Mouse (Mus musculus) heart, adult 8-10 months (tissue): ENCODE measurements at regions not wholly inside any gene's neighbourhood (a gene's known extent, or its start where the extent isn't known, plus 50 kb on each side); places are given as distances from the start of the nearest gene placed in this dataset.
"Not testable (repeated sequence)": the region's sequence is repeated elsewhere in the genome, so short reads cannot be mapped to it uniquely, and the experiment has no call there.

Experiments
- DNase-seq: peaks from one replicate; pipeline ENCODE4 v3.0.0; 2022; ENCODE audit warnings: low spot score

- DNase-seq, result no peak
These were observed 57.8 kb downstream of the Dusp6 start for GRCm38 (mm10) chr10:99320797-99321196.

DNA sequence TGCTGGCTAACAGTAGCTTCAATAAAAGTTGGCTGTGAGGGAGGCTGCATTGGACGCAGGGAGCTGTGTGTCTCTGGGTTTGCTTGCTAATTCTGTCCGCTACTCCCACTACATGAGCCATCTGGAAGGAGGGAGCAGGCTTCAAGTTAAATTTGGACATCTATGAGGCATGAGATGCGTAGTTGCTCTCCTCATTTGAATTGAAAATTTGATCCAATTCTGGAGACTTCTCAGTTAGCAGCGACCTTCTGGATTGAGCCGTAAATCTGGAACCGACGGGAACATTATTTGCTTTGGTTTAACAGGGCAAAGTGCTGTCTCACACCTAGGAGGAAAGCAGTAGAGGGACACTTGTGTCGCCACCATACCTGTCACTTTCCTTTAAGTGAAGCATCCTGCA, 60.3 kb downstream of the Dusp6 start:
- DNase-seq, result no peak

DNA sequence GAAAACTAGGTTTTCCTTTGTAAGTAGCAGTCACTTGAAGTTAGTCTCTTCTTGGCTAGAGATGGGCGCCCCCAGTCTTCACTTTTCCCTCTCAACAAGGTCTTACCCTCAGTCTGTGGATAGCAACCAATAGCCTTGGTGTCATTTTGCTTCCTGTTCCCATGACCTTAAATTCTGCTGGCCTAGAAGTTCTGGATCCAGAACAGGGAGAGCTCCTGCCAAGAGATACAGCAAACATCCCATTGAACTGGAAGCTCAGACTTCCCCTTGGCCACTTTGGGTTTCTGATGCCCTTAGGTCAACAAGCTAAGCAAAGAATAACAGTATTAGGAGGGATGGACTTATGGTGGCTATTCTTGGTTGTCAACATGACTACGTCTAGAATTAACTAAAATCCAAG, 64.5 kb downstream of the Dusp6 start:
- DNase-seq, result peak; percentile 70

DNA sequence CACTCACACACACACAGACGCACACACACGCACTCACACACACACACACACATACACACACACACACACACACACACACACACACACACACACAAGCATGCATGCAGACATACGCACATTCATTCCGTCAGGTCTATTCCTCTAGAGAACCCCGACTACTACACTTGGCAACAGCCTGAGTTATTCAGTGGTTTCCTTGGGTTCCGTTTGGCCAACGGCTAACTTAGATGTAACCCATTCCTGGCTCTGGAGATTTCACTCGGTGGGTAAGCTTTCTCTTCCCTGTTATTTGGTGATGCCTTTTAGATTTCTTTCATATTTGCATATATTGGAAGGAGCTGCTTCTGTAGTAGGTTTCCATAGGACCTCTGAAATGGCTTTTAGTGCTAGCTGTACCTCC, 65.5 kb downstream of the Dusp6 start:
- no peak for DNase-seq

- no peak for DNase-seq
These were observed 66.4 kb downstream of the Dusp6 start for GRCm38 (mm10) chr10:99329469-99329868.

DNA sequence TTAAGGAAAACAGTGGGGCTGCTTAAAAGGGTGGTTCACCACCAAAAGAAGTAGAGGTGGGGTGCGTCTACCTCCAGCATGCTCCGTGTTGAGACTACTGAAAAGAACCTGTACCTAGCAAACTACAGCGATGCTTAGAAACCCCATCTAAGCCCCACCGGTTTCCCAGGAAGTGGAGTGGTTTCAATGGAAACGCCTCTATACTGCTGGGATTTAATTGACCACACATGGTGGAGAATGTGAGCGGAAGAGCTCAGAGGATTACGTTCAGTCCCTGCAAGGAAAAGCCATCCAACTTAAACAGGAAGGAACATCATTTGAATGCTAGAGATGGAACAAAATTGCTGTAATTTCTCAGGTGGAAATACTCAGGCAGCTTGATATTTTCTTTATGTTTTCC, 67.5 kb downstream of the Dusp6 start:
- no peak for DNase-seq

DNA sequence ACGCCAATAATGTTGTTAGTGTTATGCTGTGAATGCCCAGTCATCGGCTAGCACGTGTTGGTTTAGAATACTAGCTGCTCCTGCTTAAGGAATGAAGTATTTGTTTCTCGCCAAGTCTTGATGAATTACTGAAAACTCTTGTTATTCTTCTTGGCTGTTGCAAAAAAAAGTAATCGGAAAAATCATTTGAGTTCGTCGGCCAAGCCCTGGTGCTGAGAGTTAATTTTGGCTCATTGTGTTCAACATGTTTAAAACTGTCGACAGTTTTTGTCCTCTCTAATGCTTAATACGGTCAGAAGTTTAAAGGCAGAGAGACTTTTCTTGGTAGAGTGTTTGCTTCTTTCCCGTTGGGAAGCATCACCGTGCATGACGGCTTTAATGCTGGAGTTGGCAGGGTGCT, 68.8 kb downstream of the Dusp6 start:
- DNase-seq, result peak; percentile 52

DNA sequence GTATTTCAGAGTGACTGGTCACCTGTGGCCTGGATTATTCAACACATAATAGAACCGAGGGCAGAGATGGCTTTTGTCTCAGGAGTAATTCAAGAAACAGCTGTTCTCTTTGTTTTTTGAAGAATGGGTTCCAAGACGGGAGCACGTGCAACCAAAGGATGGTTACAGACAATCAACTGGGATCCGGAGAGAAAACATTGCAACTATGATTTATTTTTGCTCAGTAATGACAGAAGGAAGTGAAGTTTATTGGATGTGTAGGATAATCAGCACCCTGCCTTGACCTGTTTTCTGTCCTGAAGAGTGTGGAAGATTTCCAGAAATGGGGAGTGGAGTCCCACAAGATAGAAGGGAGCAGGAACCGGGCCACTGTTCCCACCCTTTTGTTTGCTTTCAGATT, 70.8 kb downstream of the Dusp6 start:
- DNase-seq, result peak; percentile 33

DNA sequence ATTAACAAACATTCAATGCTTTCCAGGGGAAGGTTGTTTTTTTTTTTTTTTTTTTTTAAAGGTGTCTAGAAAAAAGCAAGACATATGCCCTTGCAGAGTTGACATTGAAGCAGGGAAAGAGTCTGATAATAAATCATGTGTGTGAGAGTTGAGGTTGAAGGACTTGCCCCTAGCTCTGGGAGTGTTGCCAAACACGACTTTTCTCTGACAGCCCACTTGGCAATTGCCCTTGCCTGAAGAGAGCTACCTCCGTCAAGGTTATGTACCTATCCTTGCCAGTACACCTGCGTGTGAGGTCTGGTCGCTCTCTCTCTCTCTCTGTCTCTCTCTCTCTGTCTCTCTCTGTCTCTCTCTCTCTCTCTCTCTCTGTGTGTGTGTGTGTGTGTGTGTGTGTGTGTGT, 73.1 kb downstream of the Dusp6 start:
- DNase-seq, result no peak

- not testable (repeated sequence) for DNase-seq
These were observed 75.8 kb downstream of the Dusp6 start for GRCm38 (mm10) chr10:99338790-99339189.

DNA sequence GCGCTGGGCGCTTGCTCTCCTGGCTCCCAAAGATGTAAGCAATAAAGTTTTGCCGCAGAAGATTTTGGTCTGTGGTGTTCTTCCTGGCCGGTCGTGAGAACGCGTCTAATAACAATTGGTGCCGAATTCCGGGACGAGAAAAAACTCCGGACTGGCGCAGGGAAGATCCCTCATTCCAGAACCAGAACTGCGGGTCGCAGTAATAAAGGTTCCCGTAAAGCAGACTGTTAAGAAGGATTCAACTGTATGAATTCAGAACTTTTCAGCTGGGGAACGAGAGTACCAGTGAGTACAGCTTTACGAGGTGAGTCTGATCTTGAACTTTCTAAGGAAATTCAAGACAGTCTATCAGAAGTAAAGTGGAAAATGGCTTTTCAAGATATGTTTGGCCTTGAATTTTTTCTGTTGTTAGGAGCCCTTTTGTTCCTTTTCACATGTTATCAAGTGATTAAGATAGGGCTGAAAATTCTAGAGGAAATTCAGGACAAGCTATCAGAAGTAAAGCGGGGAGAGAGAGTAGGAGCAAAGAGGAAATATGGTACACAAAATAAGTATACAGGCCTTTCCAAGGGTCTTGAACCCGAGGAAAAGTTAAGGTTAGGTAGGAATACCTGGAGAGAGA, 76.4 kb downstream of the Dusp6 start:
- peak; percentile 73 for DNase-seq

DNA sequence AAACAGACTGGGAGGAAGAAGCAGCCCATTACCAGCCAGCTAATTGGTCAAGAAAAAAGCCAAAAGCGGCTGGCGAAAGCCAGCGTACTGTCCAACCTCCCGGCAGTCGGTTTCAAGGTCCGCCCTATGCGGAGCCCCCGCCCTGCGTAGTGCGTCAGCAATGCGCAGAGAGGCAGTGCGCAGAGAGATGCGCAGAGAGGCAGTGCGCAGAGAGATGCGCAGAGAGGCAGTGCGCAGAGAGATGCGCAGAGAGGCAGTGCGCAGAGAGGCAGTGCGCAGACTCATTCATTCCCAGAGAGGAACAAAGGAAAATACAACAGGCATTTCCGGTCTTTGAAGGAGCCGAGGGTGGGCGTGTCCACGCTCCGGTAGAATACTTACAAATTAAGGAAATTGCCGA, 77.0 kb downstream of the Dusp6 start:
- not testable (repeated sequence) for DNase-seq

DNA sequence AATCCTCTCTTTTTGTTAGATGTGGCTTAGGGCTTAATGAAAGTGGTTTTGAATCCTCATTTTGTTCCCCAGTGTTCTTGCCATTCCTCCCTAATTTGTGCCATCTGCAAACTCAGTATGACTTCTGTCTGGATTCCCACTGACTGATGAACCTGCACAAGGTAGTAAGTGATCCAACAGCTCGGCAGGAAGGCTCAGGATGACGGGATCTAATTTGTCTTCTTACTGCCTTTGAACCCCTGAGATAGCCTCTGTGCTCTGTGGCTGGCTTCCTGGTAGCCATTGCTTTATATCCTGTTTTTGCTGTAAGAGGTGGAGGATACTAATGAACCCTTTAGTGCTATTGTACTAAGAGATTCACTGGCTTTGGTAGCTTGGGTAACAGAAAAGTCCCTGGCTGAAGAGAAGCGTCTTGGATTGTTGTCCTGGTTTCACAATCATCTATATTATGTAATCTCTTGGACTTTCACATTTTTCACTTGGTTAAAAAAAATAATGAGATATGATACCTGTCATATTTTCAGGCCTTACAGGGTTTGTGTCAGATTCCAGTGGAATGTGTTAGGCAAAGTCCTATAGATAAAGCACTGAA, 86.2 kb downstream of the Dusp6 start:
- no peak for DNase-seq

GRCm38 (mm10) chr10:99353541-99354292, 90.7 kb downstream of the Dusp6 start:
- no peak for DNase-seq

DNA sequence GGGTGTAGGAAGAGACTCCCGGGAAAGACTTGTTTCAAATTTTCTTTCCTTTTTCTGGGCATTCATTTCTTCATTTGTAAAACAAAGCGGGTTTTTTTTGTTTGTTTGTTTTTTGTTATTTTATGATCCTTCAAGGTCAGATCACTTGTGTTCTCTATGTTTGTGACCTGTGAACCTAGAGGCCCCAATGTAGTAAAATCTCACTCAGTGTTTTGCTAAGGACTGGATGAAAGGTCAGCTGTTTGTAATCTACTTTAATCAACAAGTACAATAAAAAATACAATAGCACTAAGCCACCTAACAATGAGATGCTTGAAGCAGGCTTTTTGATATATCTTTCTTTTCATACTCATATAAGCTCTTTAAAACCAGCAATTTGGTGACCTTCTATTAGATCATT, 91.3 kb downstream of the Dusp6 start:
- no peak for DNase-seq

DNA sequence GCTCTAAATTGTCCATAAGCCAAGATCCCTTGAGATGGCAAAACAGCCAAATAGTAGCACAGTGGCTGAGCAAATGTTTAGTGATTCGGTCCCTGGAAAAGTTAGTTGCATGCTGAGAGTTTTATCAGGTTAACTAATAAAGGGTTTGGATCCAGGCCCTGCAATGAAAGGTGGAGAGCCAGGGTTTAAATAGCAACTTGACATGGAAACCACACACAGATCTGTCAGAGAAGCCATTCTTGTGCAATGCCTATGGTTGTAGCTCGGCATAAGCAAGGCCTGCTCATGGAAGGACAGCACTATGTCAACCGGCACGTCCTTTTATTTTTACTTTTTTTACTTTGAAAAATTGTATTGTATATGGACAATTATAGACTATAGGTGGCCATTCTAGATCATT, 92.3 kb downstream of the Dusp6 start:
- DNase-seq, result no peak

GRCm38 (mm10) chr10:99356221-99356620, 93.2 kb downstream of the Dusp6 start:
- DNase-seq, result no peak

DNA sequence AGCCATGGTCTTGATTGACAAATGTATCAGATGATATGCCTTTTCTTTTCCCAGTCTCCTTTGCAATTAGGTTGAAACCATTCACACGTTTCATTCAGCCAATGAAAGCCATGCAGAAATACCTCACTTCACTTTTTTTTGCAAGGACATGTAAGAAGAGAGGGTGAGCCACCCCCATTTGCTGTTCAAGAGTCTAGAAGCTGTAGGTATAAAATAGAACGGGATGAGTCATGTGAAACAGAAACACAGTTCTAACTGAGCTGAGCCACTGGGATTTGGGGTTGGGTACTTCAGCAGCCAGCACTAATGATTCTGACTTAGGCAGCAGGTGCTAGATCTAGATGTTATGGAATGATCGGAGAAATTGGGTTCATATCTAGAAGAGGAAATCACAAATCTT, 93.9 kb downstream of the Dusp6 start:
- DNase-seq, result no peak

GRCm38 (mm10) chr10:99357347-99357746, 94.3 kb downstream of the Dusp6 start:
- DNase-seq, result no peak

GRCm38 (mm10) chr10:99358256-99358655, 95.2 kb downstream of the Dusp6 start:
- no peak for DNase-seq

- DNase-seq, result no peak
These were observed 96.4 kb downstream of the Dusp6 start for GRCm38 (mm10) chr10:99359439-99359866.

GRCm38 (mm10) chr10:99360601-99361000, 97.6 kb downstream of the Dusp6 start:
- not testable (repeated sequence) for DNase-seq

DNA sequence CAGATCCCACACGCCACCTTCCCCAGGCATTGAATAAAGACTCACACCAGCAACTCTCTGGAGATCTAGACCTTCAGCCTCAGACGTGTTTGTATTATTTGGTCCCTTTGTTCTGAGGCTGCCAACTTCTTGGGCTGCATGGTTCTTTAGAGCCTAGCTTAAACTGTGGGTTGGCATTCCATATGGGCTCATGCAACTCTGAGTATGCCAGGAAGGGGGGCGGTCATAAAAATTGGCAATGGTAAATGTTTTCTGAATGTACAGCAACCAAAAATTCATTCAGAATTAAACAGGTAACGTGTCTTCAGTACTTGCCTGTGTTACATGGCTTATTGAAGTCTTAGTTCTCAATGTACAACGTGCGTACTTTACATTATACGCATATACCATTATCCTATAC, 103.1 kb downstream of the Dusp6 start:
- no peak for DNase-seq
